Mouse (Mus musculus) left cerebral cortex, postnatal 10 days (tissue): ENCODE measurements around the gene Tmem38b. TPM values are rescaled to one million over a fixed set of nuclear protein-coding genes. Genes with fewer than 3 reads are reported as not detected.
"Not testable (repeated sequence)": the region's sequence is repeated elsewhere in the genome, so short reads cannot be mapped to it uniquely, and the experiment has no call there.

ENCODE experiments used
- DNase-seq, 2 experiments: peaks; one replicate each; pipeline ENCODE4 v3.0.0; 2021 to 2022; ENCODE audit warnings: low spot score in 2 of 2, mixed read lengths in 1 of 2; ENCODE audit errors: extremely low spot score in 1 of 2
- intact Hi-C: fragments of 180-260 bp; cut with DNase I; formaldehyde crosslinking; loops from one replicate; pipeline ENCODE4 v1.15.1; 2025
- total RNA-seq, 2 experiments: library from RNA; stranded (reverse); gene quantifications; 2 replicates each; pipeline ENCODE4 v1.2.3; 2021

Gene Tmem38b
- 10 to 100 TPM; 10.7 to 13.6 TPM for total RNA-seq

GRCm38 (mm10) chr4:53825821-53826605 is at the start of gene Tmem38b:
Gene Tmem38b, plus strand, starts transcription at chr4:53826045.
- intact Hi-C loops = loop anchor here (5.0 kb wide), 1 partner anchor 89 kb away; no protein-coding TSS in a partner anchor
- DNase-seq = peak; percentile 25 to 85

- intact Hi-C loops = no loop called here
- no peak for DNase-seq
Measured at GRCm38 (mm10) chr4:53781396-53781795, 44.4 kb upstream of the Tmem38b start.

DNA sequence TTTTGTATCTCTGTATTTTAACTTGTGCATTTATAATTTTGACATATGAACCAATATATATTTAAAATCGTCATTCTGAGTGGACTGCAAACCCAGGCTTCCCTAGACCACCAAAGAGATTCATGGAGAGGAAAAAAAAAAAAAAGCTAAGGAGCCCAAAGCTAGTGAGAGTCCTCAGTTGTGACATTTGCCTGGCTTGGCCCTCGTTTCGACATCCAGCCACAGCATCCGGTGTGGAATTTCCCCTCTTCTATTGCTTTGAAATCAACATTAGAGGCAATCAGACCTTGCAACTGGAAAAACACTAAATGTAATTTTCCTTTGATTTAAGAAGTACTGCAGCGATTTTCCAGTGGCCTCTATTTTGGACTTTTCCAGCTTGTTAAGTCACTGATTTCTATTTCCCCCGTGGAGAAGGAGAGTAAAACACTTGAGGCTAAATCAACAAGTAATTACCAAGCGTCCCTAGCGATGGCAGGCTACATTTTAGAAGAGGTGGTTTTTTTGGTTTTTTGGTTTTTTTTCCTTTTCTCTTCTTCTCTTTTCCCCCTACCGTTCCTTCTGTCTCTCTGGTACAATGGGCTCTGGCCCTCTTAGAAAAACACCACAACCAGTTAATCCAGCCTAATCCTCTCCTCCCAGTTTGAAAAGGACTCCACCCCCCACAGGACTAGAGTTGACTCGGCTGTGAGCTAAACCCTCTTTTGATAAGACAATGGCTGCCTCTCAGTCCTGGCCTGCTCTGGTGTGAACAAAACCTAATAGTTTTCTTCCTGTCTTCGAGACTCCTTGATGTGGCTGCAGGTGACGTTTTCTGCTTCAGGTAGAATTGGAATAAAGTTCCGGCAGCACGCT is 43.4 kb upstream of the Tmem38b start:
- intact Hi-C loops = no loop called here
- no peak for DNase-seq

DNA sequence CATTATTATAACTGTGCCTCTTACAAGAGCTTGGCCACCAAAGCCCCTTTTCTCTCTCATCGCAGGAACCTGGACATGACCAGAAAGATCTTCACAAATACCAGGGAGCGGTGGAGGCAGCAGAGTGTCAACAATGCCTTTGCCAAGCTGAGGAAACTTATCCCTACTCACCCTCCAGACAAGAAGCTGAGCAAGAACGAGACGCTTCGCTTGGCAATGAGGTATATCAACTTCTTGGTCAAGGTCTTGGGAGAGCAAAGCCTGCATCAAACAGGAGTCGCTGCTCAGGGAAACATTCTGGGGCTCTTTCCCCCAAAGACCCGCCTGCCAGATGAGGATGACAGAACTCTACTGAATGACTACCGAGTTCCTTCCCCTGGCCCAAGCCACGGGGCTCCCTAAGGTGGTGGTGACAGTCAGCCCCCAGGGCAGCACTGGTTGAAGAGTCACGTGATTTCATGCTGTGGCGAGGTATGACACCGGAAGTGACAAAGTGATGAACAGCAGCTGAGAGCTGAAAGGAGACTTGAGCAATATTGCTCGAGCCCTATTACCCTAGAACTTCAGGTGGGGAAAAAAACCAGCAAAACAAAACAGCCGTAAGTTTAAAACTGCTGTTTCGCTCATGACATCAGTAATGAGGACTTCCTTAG is 40.0 kb upstream of the Tmem38b start:
- intact Hi-C loops = no loop called here
- DNase-seq = no peak

DNA sequence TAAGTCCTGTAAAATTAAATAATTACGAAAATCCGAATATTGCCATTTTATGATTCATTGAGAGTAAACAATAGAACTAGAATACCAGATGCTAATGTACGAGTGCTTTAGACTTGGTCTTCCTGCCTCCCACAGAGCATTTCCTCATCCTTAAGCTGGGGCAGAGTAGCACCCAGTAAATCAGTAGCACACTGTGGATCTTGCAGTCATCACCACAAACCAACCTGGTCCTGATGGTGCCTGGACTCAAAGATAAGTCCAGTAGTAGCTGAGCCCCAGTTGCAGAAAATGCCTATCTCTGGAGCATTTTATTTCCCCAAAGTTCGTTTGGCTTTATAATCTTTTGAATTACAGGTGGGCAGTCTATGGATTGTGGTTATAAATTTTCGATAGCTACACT is 39.0 kb upstream of the Tmem38b start:
- intact Hi-C loops = no loop called here
- no peak for DNase-seq

GRCm38 (mm10) chr4:53789346-53789745 is 36.5 kb upstream of the Tmem38b start:
- DNase-seq = no peak
- intact Hi-C loops = no loop called here

DNA sequence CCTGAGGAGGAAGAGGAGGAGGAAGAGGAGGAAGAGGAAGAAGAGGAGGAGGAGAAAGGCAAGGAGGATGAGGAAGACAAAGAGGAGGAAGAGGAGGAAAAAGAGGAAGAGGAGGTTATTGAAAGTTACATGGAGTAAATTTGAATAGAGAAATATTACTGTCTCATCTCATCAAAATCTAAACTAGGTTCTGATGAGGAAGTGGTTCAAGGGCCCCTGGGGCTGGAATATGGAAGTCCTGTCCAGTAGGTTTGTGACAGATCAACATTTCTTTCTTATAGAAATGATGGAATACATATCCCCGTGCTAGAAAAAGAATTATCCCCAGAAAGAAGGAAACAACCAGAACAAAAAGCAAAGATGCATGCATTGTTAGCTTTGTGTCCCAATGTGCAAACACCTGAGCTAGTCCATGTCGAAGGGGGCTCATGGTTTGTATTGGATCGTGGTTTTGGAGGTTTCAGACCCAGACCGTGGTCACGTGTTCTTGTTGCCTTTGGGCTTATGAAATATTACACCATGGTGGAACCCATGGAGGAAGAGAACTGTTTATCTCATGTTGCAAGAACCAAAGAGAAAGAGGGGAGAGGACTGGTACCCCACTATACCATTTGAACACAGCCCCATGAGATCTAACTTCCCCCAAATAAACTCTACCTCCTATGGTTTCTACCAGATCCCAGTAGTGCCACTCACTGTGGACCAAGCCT is 31.4 kb upstream of the Tmem38b start:
- no peak for DNase-seq
- intact Hi-C loops = no loop called here

DNA sequence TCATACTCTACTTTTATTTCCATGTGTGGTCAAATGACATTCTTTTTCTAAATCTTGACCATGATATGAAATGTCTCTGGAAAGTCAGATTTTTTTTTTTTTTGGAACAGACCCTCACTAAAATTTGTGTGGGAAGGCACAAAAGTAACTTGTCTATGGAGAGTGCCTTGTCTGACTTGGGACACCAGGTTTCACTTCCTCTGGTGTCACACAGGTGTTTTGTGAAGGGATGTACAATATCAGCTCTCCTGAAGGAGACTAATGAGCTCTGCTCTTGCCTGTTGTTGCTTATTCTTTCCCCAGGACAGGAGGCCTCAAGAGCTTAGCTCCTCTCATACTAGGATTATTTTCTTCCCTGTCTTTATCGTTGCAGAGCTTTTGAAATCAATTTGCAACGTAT is 30.8 kb upstream of the Tmem38b start:
- intact Hi-C loops = no loop called here
- DNase-seq = no peak

GRCm38 (mm10) chr4:53795706-53796105 is 30.1 kb upstream of the Tmem38b start:
- DNase-seq = no peak
- intact Hi-C loops = no loop called here

GRCm38 (mm10) chr4:53796865-53797772 is 28.7 kb upstream of the Tmem38b start:
- intact Hi-C loops = no loop called here
- DNase-seq = no peak

GRCm38 (mm10) chr4:53798896-53799676 is 26.8 kb upstream of the Tmem38b start:
- DNase-seq = no peak
- intact Hi-C loops = no loop called here

DNA sequence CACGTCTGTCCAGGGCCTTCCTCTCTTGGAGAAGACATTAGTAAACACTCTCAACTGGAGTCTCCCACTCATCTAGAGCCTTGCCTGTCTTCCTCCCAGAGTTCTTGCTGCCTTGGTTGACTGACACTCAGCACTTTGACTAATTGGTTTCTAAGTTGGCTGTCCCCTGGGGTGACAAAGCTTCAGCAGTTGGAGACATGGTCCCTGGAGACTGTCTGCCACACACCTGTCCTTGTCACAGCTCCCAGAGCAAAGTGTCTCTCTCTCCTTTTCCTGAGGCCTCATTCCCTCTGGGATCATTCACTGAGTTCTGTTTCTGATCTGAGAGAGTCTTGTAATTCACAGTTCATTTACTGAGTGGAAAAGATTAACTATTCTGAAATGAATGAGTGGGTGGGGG is 26.1 kb upstream of the Tmem38b start:
- intact Hi-C loops = no loop called here
- DNase-seq = no peak

DNA sequence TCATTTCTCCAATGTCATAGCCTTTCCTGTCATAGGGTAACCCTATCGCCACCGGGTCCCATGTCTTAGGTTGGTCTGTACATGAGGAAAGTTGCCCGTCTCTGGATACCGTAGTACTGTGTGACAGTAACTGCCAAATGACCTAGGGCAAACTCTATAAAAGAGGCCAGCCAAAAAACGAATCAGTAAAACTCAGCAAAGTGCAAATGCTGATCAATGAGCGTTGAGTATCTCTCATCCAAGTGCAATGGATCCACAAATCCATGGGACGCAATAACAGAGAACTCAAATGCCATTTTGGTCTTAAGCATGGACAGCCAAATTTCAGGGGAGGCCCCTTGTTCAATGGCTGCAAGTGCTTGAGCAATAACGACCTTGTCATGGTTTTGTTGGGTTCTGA is 22.2 kb upstream of the Tmem38b start:
- DNase-seq, intact Hi-C loops: not testable (repeated sequence)

GRCm38 (mm10) chr4:53806428-53806827 is 19.4 kb upstream of the Tmem38b start:
- intact Hi-C loops = not testable (repeated sequence)

DNA sequence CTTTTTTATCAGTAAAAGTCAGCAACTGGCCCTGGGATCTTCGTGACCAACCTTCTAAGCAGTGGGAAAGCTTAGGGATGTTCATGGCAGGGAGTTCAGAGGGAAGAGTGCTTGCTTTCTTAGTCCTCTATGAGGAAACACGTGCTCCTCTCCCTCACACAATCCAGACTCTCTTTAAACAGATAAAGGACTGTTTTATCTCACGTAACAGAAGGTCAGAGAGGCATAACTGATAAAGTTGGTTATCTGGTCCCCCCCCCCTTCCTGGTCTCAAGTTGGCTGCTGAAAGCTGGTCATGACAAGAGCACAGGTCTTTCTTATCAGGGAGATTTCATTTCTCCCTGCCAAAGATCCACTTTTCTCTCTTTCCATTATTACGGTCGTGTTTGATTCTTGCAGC is 7.5 kb upstream of the Tmem38b start:
- intact Hi-C loops = no loop called here
- no peak for DNase-seq

More at GRCm38 (mm10) chr4:53806428-53806827, 19.4 kb upstream of the Tmem38b start:
- DNase-seq = not testable (repeated sequence)

GRCm38 (mm10) chr4:53823697-53824096 is 2.1 kb upstream of the Tmem38b start:
- DNase-seq = no peak
- intact Hi-C loops = no loop called here

DNA sequence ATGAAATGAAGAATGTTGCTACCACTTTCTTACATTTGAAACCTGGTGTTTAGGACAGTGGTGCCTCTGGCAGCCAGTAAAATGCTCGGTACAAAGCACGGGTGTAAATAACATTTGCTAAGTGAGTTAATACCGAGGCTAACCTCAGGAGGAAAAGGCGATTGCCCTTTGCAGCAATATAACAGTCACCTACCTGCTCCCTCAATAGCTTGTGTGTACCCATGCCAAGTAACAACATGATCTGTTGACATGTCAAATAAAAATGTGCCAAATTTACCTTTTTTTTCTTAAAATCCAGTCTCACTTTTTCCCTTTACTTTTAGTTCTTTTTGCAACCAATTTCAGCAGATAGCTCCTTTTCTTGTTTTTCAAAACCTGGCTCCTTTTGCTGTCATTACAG is 1.0 kb upstream of the Tmem38b start:
- intact Hi-C loops = loop anchor here (5.0 kb wide), 1 partner anchor 88 kb away; no protein-coding TSS in a partner anchor
- DNase-seq = no peak
